Comparison of ENCODE assay signal across 9 mouse cellular contexts in the genomic region with DNA sequence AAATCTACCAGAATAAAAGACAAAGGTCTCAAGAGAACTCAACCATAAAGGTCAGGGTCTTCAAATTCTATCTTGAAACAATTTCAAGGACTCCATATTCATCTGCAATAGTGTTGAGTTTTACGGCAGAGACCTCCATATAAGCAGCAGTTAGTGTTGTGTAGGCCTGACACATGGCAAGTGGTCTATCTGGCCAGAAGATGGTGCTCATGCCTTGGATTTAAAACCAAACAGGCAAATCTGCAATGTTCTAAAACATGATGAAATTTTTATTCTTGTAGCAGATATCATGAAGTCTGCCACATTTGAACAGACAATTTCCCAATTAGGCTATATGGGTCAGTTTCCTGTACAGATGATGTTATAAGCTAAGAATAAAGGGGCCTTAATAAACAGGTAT. TPM values are rescaled to one million over a fixed set of nuclear protein-coding genes. Genes with fewer than 3 reads are reported as not detected.
DNase-seq lines count a peak whose midpoint lies in the region; ATAC-seq and TF ChIP-seq lines count a peak whose summit lies in the region.
"Had no signal": no experiment of that assay in that cellular context is flagged by ENCODE, and none has a peak within 500 bp of the region (broad histone marks: within the 10 kb centered on the region; RNA-seq: fewer than 3 reads in every experiment).

No protein-coding gene starts in this region.

- peak; percentile 70 for TF ChIP-seq CTCF in cortical plate, adult 2 months (IDR thresholded peaks at IDR 0.05; ENCODE audit: extremely low read depth, insufficient read depth, low read length)

- WGBS in midbrain, embryonic 14.5 days, result 73% methylated on average over 1 of the region's 1 CpGs
- WGBS in midbrain, embryonic 13.5 days, result 79% methylated on average over 1 of the region's 1 CpGs

- no peak overlapping the region for H3K9ac ChIP-seq in midbrain, embryonic 14.5 days (replicated peaks; ENCODE audit: low read length)
- H3K9ac ChIP-seq in midbrain, embryonic 13.5 days (replicated peaks), result no peak overlapping the region
- H3K9ac ChIP-seq: midbrain, embryonic 12.5 days had no signal

- H3K27ac ChIP-seq in midbrain, embryonic 14.5 days (replicated peaks; ENCODE audit: low read depth, low read length), result no peak overlapping the region
- no peak overlapping the region for H3K27ac ChIP-seq in midbrain, embryonic 13.5 days
- H3K27ac ChIP-seq in cortical plate, adult 2 months (ENCODE audit: insufficient read depth, low read length), result no peak overlapping the region
- H3K27ac ChIP-seq: midbrain, embryonic 12.5 days had no signal

- TF ChIP-seq POLR2A in cortical plate, adult 2 months (IDR thresholded peaks at IDR 0.05; ENCODE audit: extremely low read depth, insufficient read depth, low read length), result no peak

- no peak for DNase-seq in frontal cortex, postnatal 10 days (ENCODE audit: low spot score in 2 of 2)
- peak; percentile 43 for DNase-seq in midbrain, embryonic 14.5 days
- peak; percentile 38 for DNase-seq in naive thymus-derived CD4-positive, alpha-beta T cell, adult 2 months (ENCODE audit: low read depth)
- no peak for DNase-seq in gastrocnemius, adult 8-10 months (ENCODE audit: low spot score in 2 of 2)

- H3K4me2 ChIP-seq in midbrain, embryonic 14.5 days (ENCODE audit: low read length), result no peak overlapping the region
- H3K4me2 ChIP-seq in midbrain, embryonic 13.5 days (replicated peaks), result no peak overlapping the region
- H3K4me2 ChIP-seq: midbrain, embryonic 12.5 days had no signal

- no peaks in the 10 kb centered on the region for H3K36me3 ChIP-seq in midbrain, embryonic 14.5 days (ENCODE audit: control insufficient read depth, insufficient read depth, low read length)
- H3K36me3 ChIP-seq in midbrain, embryonic 13.5 days, result no peaks in the 10 kb centered on the region
- H3K36me3 ChIP-seq: midbrain, embryonic 12.5 days had no signal

- H3K27me3 ChIP-seq in midbrain, embryonic 14.5 days (ENCODE audit: control insufficient read depth, insufficient read depth, low read length), result no peaks in the 10 kb centered on the region
- no peaks in the 10 kb centered on the region for H3K27me3 ChIP-seq in midbrain, embryonic 13.5 days
- H3K27me3 ChIP-seq: midbrain, embryonic 12.5 days had no signal

- H3K9me3 ChIP-seq in midbrain, embryonic 14.5 days (ENCODE audit: control insufficient read depth, low read length), result no peaks in the 10 kb centered on the region
- no peaks in the 10 kb centered on the region for H3K9me3 ChIP-seq in midbrain, embryonic 13.5 days
- H3K9me3 ChIP-seq: midbrain, embryonic 12.5 days had no signal

- ATAC-seq in frontal cortex, adult (ENCODE audit: low TSS enrichment), result peak; percentile 72
- ATAC-seq in midbrain, embryonic 14.5 days (ENCODE audit: low FRiP score, low TSS enrichment), result no peak
- ATAC-seq in midbrain, embryonic 13.5 days, result no peak
- no peak for ATAC-seq in inflammation-experienced regulatory T-cells, adult 6 months

- H3K4me1 ChIP-seq in midbrain, embryonic 14.5 days (ENCODE audit: control insufficient read depth, insufficient read depth, low read length), result peaks cover 16% of the 10 kb centered on the region
- peaks cover 22% of the 10 kb centered on the region for H3K4me1 ChIP-seq in midbrain, embryonic 13.5 days (replicated peaks)
- H3K4me1 ChIP-seq in cortical plate, adult 2 months (ENCODE audit: control insufficient read depth, insufficient read depth, low read length), result 0 out of 2 replicates have a peak, but pooled peaks cover 1% of the 10 kb centered on the region

- no peak overlapping the region for H3K4me3 ChIP-seq in midbrain, embryonic 14.5 days (replicated peaks; ENCODE audit: low read depth, low read length)
- H3K4me3 ChIP-seq in midbrain, embryonic 13.5 days (replicated peaks), result no peak overlapping the region
- H3K4me3 ChIP-seq in cortical plate, adult 2 months (ENCODE audit: insufficient read depth, low read length), result no peak overlapping the region
- H3K4me3 ChIP-seq: midbrain, embryonic 12.5 days had no signal

RNA-seq across cellular contexts. Expression of a gene that starts 2.5 kb away (rescaled TPM):
- polyA plus RNA-seq in midbrain, embryonic 14.5 days (2014; fragmentation: Nextera tagmentation; extraction: Ambion mirVana), result 227 and 243 TPM in 2 replicates
- polyA plus RNA-seq in midbrain, embryonic 13.5 days (2015; fragmentation: Nextera tagmentation; extraction: Ambion mirVana), result 195 and 203 TPM in 2 replicates
- 205 and 211 TPM in 2 replicates for polyA plus RNA-seq in cortical plate, adult 2 months (2012; rRNA removed)
- 100 to 1,000 TPM; 435 to 499 (median 482) TPM for total RNA-seq in gastrocnemius, adult 8-10 months (2022)
- polyA plus RNA-seq in inflammation-experienced regulatory T-cells, adult 6 months (2017; shearing (Covaris generic)), result 100 to 1,000 TPM; 223 to 256 (median 238) TPM

RNA-seq across cellular contexts. Expression of a gene that starts 37.6 kb away (rescaled TPM):
- 0.36 and 0.45 TPM in 2 replicates for polyA plus RNA-seq in midbrain, embryonic 14.5 days (2014; fragmentation: Nextera tagmentation; extraction: Ambion mirVana)
- polyA plus RNA-seq in midbrain, embryonic 13.5 days (2015; fragmentation: Nextera tagmentation; extraction: Ambion mirVana), result 0.48 and 0.72 TPM in 2 replicates
- 0.17 and 0.25 TPM in 2 replicates for polyA plus RNA-seq in cortical plate, adult 2 months (2012; rRNA removed)
- total RNA-seq in gastrocnemius, adult 8-10 months (2022), result not detected
- polyA plus RNA-seq in inflammation-experienced regulatory T-cells, adult 6 months (2017; shearing (Covaris generic)), result under 1 TPM; 0.59 to 0.99 (median 0.79) TPM

RNA-seq across cellular contexts. Expression of a gene that starts 44.9 kb away (rescaled TPM):
- polyA plus RNA-seq in midbrain, embryonic 14.5 days (2014; fragmentation: Nextera tagmentation; extraction: Ambion mirVana), result 15.7 and 18.8 TPM in 2 replicates
- 13.9 and 14.9 TPM in 2 replicates for polyA plus RNA-seq in midbrain, embryonic 13.5 days (2015; fragmentation: Nextera tagmentation; extraction: Ambion mirVana)
- polyA plus RNA-seq in cortical plate, adult 2 months (2012; rRNA removed), result 37.0 and 38.8 TPM in 2 replicates
- total RNA-seq in gastrocnemius, adult 8-10 months (2022), result 10 to 100 TPM; 19.4 to 28.2 (median 22.9) TPM
- 1 to 10 TPM; 7.2 to 8.3 (median 8.0) TPM for polyA plus RNA-seq in inflammation-experienced regulatory T-cells, adult 6 months (2017; shearing (Covaris generic))

Comparison
In these comparisons a context has a peak if more than half of its experiments do, and no peak if none do; other contexts are left out.
1. DNase-seq: peak in midbrain, embryonic 14.5 days (single experiment) and naive thymus-derived CD4-positive, alpha-beta T cell, adult 2 months (single experiment); none in frontal cortex, postnatal 10 days (0 of 2) and gastrocnemius, adult 8-10 months (0 of 2).